In genomic region chr16:97127296-97127695, GRCm38 (mm10) we compare ENCODE assay signal across 17 mouse cellular contexts. TPM values are rescaled to one million over a fixed set of nuclear protein-coding genes. Genes with fewer than 3 reads are reported as not detected.
DNase-seq lines count a peak whose midpoint lies in the region; ATAC-seq and TF ChIP-seq lines count a peak whose summit lies in the region.
"Had no signal": no experiment of that assay in that cellular context is flagged by ENCODE, and none has a peak within 500 bp of the region (broad histone marks: within the 10 kb centered on the region; RNA-seq: fewer than 3 reads in every experiment).

No protein-coding gene starts in this region.

- no peaks in the 10 kb centered on the region for H3K4me1 ChIP-seq in heart, embryonic 11.5 days (ENCODE audit: control insufficient read depth, insufficient read depth, low read length)
- H3K4me1 ChIP-seq in lung, postnatal 0 days (ENCODE audit: insufficient read depth, low read depth, low read length): no peaks in the 10 kb centered on the region
- H3K4me1 ChIP-seq: forebrain, embryonic 10.5 days; limb, embryonic 15.5 days had no signal

- no peak overlapping the region for H3K4me2 ChIP-seq in heart, embryonic 11.5 days
- H3K4me2 ChIP-seq in lung, postnatal 0 days (replicated peaks; ENCODE audit: low read depth, low read length): no peak overlapping the region
- H3K4me2 ChIP-seq: limb, embryonic 15.5 days; lung, embryonic 14.5 days had no signal

- intact Hi-C loops in left cerebral cortex, postnatal 10 days (cut with DNase I): no loop called here

- TF ChIP-seq CTCF in lung, postnatal 0 days (IDR thresholded peaks at IDR 0.05): no peak

- peak; percentile 24 for DNase-seq in heart, adult 11 months
- DNase-seq in layer of hippocampus, adult 9-10 months (ENCODE audit: low spot score): peak; percentile 81
- peak; percentile 53 to 64 for DNase-seq in left cerebral cortex, postnatal 10 days (ENCODE audit: extremely low spot score in 1 of 2, low spot score in 2 of 2)
- DNase-seq in telencephalon, adult 2 months (ENCODE audit: low read depth, low spot score): peak; percentile 94
- no peak for DNase-seq in lung, postnatal 14 days
- no peak for DNase-seq in lung, postnatal 0 days (ENCODE audit: low spot score)
- no peak for DNase-seq in gastrocnemius, adult 18-20 months (ENCODE audit: low spot score)
- DNase-seq: B cell, adult 2 months; cerebellum, adult 18-20 months; heart, postnatal 36 days; kidney, postnatal 10 days; lung, embryonic 14.5 days; thymus, postnatal 14 days had no signal

- H3K36me3 ChIP-seq in heart, embryonic 11.5 days (ENCODE audit: control insufficient read depth, insufficient read depth, low read length): no peaks in the 10 kb centered on the region
- H3K36me3 ChIP-seq in lung, postnatal 0 days (ENCODE audit: insufficient read depth, low read length): no peaks in the 10 kb centered on the region
- H3K36me3 ChIP-seq: forebrain, embryonic 10.5 days; G1E; limb, embryonic 15.5 days had no signal

- H3K4me3 ChIP-seq in heart, embryonic 11.5 days (ENCODE audit: low read depth, low read length): no peak overlapping the region
- no peak overlapping the region for H3K4me3 ChIP-seq in lung, postnatal 0 days (ENCODE audit: low read depth, low read length)
- H3K4me3 ChIP-seq: forebrain, embryonic 10.5 days; limb, embryonic 15.5 days had no signal

- H3K27me3 ChIP-seq in heart, embryonic 11.5 days (ENCODE audit: control insufficient read depth, insufficient read depth, low read length): no peaks in the 10 kb centered on the region
- H3K27me3 ChIP-seq in lung, postnatal 0 days (replicated peaks; ENCODE audit: insufficient read depth, low read length): no peaks in the 10 kb centered on the region
- H3K27me3 ChIP-seq: limb, embryonic 15.5 days had no signal

- WGBS in heart, embryonic 11.5 days (ENCODE audit: insufficient replicate concordance): 67% methylated on average over 2 of the region's 2 CpGs
- 51% methylated on average over 2 of the region's 2 CpGs for WGBS in lung, postnatal 0 days

- no peak for ATAC-seq in heart, embryonic 11.5 days (replicated peaks; ENCODE audit: insufficient number of reproducible peaks, low FRiP score, low TSS enrichment)
- no peak for ATAC-seq in lung, postnatal 0 days

- no peak for TF ChIP-seq EP300 in lung, postnatal 0 days (IDR thresholded peaks at IDR 0.05)

- no peaks in the 10 kb centered on the region for H3K9me3 ChIP-seq in heart, embryonic 11.5 days (replicated peaks; ENCODE audit: control insufficient read depth, low read length)
- H3K9me3 ChIP-seq in lung, postnatal 0 days (ENCODE audit: low read length): no peaks in the 10 kb centered on the region
- H3K9me3 ChIP-seq: forebrain, embryonic 10.5 days; limb, embryonic 15.5 days had no signal

- no peak overlapping the region for H3K9ac ChIP-seq in heart, embryonic 11.5 days (ENCODE audit: low read depth, low read length)
- H3K9ac ChIP-seq in lung, postnatal 0 days (replicated peaks; ENCODE audit: low read depth): no peak overlapping the region
- H3K9ac ChIP-seq: limb, embryonic 15.5 days; lung, embryonic 14.5 days had no signal

- no peak overlapping the region for H3K27ac ChIP-seq in heart, embryonic 11.5 days (ENCODE audit: low read depth, low read length)
- H3K27ac ChIP-seq in lung, postnatal 0 days (ENCODE audit: low read length): no peak overlapping the region
- H3K27ac ChIP-seq: forebrain, embryonic 10.5 days; limb, embryonic 15.5 days had no signal

RNA-seq across cellular contexts. Expression of gene Dscam, which starts 43.3 kb away (rescaled TPM):
- 0.08 and 0.10 TPM in 2 replicates for polyA plus RNA-seq in heart, embryonic 11.5 days (2014; fragmentation: Nextera tagmentation; extraction: Ambion mirVana)
- 10 to 100 TPM; 44.4 to 45.7 TPM for total RNA-seq in left cerebral cortex, postnatal 10 days (2021)
- polyA plus RNA-seq in lung, postnatal 0 days (2015; fragmentation: Nextera tagmentation; extraction: Ambion mirVana): not detected in 2 replicates
- not detected for total RNA-seq in gastrocnemius, adult 18-20 months (2021)
- total RNA-seq: heart, postnatal 36 days had no signal
- polyA plus RNA-seq: G1E; lung, embryonic 14.5 days had no signal

Comparison
In these comparisons a context has a peak if more than half of its experiments do, and no peak if none do; other contexts are left out.
1. DNase-seq: peak in heart, adult 11 months (single experiment), layer of hippocampus, adult 9-10 months (single experiment), left cerebral cortex, postnatal 10 days (2 of 2) and telencephalon, adult 2 months (single experiment); none in lung, postnatal 14 days (single experiment), lung, postnatal 0 days (single experiment) and gastrocnemius, adult 18-20 months (single experiment).
2. RNA of gene Dscam, which starts 43.3 kb away (total RNA-seq): 44.4 to 45.7 TPM in left cerebral cortex, postnatal 10 days; not detected in gastrocnemius, adult 18-20 months; every median in the first group is over 10 times any median in the second.